Mouse (Mus musculus): Measurements from ENCODE around the gene Apol7a. TPM values are rescaled to one million over a fixed set of nuclear protein-coding genes. Genes with fewer than 3 reads are reported as not detected.
"Not testable (repeated sequence)": the region's sequence is repeated elsewhere in the genome, so short reads cannot be mapped to it uniquely, and the experiment has no call there.

Apol7a gene
- under 1 TPM; 0.48 to 0.68 TPM for total RNA-seq (2021)
- long read RNA-seq, experiment 1: 0 reads
- long read RNA-seq, experiment 2: 0 reads

DNA sequence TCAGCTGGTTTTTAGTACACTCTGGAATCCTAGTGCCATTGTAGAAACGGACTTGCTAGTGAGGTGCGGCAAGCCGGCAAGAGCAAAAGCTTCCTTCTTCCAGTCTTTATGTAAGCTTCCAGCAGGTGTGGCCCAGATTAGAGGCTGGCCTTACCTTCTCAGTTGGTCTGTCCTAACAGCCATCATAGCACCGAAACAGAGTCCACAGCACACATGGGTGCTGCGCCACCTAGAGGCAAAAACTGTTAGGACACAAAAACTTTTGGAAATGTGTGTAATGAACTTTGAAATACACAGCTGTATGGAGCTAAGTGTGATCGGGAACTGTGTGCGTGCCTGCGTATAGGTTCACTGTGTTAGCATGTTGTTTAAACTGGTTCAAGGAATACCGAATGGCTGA, at the start of gene Apol7a:
Apol7a (minus strand) TSS at position 84 of the 400 bp plus-strand sequence.
- intact Hi-C loops (cut with DNase I): not testable (repeated sequence)
- DNase-seq (ENCODE audit: low spot score in 2 of 2): peak; percentile 43 to 78

GRCm38 (mm10) chr15:77447392-77447791, 48.5 kb upstream of the Apol7a start, which contains the start of gene Apol7b:
TSS of gene Apol7b (minus strand) at chr15:77447492.
- intact Hi-C loops (cut with DNase I); DNase-seq (ENCODE audit: low spot score in 2 of 2): not testable (repeated sequence)

DNA sequence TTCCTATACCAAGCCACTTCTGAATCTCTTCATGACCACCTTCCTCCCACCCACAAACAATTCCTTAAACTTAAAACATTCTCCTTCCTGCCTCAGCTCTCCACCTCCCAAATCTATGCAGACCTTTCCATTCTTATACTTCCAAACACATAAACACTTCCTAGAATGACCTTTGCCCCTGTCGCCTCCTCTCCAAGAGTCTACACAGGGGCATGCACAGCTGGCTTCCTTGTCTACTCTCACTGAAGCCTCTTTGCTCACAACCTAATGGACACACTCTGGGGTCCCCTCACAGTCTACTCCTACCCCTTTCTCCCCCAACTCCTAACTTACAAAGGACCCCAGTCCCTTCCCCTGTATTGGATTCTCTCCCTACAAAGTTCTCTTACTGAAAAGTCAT, 46.8 kb upstream of the Apol7a start:
- DNase-seq (ENCODE audit: low spot score in 2 of 2); intact Hi-C loops (cut with DNase I): not testable (repeated sequence)

GRCm38 (mm10) chr15:77444746-77445145, 45.8 kb upstream of the Apol7a start:
- intact Hi-C loops (cut with DNase I): not testable (repeated sequence)
- DNase-seq (ENCODE audit: low spot score in 2 of 2): peak; percentile 64 to 89

DNA sequence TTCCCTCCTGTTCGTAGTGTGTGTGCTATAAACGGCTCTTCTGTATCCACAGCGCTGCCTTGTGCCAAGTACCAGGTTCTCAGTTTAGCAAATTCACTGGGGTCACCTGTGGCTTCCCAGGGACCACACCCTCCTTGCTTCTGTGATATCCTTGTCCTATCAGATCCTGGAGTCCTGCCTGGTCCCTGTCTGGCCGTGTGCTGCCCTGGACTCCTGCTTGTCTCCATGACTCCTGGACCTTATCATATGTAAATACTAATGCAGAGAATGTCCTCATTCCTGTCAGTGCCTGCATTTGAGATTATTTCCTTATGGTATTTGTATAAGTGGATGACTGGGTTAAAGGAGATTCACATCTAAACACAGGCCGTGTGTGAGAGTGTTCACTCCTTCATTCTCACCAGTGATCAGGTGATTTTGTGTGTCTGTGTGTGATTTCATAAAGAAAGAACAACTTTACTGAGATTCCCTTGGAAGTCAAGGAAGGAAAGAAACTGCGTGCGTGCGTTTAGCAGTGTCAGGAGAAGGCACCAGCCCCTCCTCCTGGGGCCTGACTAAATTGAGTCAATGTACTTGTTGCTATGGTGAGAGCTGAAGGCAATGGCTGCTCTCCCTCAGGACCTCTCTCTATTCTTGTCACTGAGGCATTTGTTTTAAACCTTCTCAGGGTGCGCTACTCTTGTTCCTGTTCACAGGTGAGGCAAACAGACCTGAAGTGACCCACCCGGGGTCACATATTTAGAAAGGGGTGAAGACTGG, 30.0 kb upstream of the Apol7a start:
- not testable (repeated sequence) for DNase-seq (ENCODE audit: low spot score in 2 of 2)
- intact Hi-C loops (cut with DNase I): loop anchor here (5.0 kb wide), 1 partner anchor 288 kb away; no protein-coding TSS in a partner anchor

GRCm38 (mm10) chr15:77422925-77423324, 24.0 kb upstream of the Apol7a start:
- DNase-seq (ENCODE audit: low spot score in 2 of 2); intact Hi-C loops (cut with DNase I): not testable (repeated sequence)

DNA sequence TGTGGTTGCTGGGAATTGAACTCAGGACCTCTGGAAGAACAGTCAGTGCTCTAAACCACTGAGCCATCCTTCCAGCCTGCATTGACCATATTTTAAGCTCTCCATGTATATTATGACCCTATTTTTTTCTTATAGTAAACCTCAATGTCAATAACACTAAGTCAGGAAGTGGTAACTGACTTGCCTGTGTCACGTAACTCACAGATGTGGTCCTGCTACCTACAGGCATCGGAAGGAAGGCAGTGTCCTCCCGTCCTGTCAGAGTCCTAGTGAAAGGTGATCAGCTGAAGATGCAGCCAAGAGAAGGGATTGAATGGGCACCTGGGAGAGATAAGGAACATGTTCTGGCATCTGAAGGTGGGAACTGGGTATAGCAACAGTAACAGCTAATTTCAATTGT, 20.7 kb upstream of the Apol7a start:
- intact Hi-C loops (cut with DNase I); DNase-seq (ENCODE audit: low spot score in 2 of 2): not testable (repeated sequence)

GRCm38 (mm10) chr15:77416655-77417333, 17.9 kb upstream of the Apol7a start:
- intact Hi-C loops (cut with DNase I); DNase-seq (ENCODE audit: low spot score in 2 of 2): not testable (repeated sequence)

DNA sequence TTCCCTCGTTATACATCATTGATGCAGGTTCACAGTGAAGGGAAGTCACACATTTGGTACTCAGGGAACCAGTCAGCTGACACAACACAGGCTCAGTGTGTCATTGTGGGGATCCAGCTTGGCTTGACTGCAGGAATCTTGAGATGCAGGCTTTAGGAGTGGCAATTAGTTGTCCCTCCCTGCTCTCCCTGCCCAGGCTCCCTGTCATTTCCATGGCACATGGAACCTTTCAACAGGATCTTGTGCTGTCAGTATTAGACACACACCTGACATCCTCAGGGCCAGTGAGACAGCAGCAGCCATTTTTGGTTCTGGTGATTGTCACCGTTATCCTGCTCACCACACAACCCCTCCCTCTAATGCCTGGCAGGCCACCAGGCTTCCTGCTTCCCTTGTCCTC, 16.7 kb upstream of the Apol7a start:
- intact Hi-C loops (cut with DNase I); DNase-seq (ENCODE audit: low spot score in 2 of 2): not testable (repeated sequence)

DNA sequence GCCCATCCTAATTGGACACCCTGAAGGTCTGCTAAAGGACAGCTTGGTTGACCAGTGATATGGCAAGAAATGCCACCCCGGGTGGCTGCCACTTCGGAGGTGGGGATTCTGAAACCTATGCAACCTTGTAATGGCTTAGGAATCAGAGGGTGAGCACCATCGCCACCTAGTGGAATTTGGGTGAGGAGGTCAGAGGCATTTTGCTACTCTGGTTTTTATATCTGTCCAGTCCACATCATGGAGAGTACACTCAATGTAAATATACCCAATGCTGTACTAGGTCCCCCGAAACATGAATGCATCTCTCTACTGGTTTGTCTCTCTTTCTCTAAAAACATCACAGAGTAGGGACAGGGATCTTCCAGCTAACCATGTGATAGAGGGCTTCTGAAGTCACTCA, 13.8 kb upstream of the Apol7a start:
- intact Hi-C loops (cut with DNase I); DNase-seq (ENCODE audit: low spot score in 2 of 2): not testable (repeated sequence)

DNA sequence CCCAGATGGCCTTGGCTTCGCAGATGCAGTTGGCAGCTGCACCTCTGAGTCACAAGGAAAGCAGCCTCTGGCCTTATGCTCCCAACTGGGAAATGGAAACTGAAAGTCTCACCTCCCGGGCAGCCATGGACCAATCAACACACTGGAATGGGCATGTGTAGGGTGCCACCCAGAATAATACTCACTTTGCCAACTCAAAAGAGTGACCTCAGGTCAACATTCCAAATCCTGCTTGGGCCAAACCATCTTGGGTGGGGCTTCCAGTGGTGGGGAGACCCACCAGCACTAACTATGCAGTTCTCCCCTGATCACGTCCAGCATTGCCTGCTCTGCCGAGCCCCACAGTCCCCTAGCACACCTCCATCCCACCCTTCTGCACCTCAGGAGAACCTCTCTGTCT, 12.1 kb upstream of the Apol7a start, which contains the start of gene Apol9a:
Apol9a (minus strand) TSS at position 101 of the 400 bp plus-strand sequence.
- intact Hi-C loops (cut with DNase I); DNase-seq (ENCODE audit: low spot score in 2 of 2): not testable (repeated sequence)

DNA sequence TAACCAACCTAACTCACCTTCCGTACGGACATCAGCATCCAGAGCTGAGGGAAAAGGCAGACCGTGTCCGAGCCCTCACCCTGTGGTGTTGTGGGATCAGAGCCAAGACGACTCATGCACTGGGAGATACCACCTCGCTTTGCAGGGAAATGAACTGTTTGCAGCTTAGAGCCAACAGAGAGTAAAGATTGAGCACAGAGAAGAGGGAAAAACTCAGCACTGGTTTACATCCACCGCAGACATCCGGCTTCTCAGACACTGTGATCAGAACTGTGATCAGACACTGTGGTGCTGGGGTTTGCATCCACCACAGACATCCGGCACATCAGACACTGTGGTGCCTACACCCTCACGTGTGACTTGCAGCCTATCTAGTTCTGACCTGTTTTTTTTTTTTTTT, 7.5 kb upstream of the Apol7a start:
- intact Hi-C loops (cut with DNase I): not testable (repeated sequence)
- DNase-seq (ENCODE audit: low spot score in 2 of 2): peak; percentile 3 to 46

DNA sequence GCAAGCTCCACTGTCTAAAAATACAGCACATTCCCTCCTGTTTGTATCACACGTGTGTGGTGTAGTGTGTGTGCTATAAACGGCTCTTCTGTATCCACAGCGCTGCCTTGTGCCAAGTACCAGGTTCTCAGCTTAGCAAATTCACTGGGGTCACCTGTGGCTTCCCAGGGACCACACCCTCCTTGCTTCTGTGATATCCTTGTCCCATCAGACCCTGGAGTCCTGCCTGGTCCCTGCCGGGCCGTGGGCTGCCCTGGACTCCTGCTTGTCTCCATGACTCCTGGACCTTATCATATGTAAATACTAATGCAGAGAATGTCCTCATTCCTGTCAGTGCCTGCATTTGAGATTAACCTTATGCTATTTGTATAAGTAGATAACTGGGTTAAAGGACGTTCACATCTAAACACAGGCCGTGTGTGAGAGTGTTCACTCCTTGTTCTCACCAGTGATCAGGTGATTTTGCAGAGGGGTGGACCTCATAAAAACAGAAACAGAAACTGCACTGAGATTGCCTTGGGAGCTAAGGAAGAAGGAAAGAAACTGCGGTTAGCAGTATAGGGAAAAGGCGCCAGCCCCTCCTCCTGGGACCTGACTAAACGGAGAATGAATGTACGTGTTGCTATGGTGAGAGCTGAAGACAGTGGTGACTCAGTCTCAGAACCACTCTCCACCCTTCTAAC, 1.3 kb downstream of the Apol7a start:
- DNase-seq (ENCODE audit: low spot score in 2 of 2): peak; percentile 39 to 61
- intact Hi-C loops (cut with DNase I): not testable (repeated sequence)

- intact Hi-C loops (cut with DNase I): not testable (repeated sequence)
Observed at GRCm38 (mm10) chr15:77393832-77394231, 5.1 kb downstream of the Apol7a start.

GRCm38 (mm10) chr15:77387462-77387861, 11.4 kb downstream of the Apol7a start:
- DNase-seq (ENCODE audit: low spot score in 2 of 2): no peak
- intact Hi-C loops (cut with DNase I): no loop called here

More at GRCm38 (mm10) chr15:77393832-77394231, 5.1 kb downstream of the Apol7a start:
- DNase-seq (ENCODE audit: low spot score in 2 of 2): not testable (repeated sequence)

GRCm38 (mm10) chr15:77384340-77385030, 14.4 kb downstream of the Apol7a start:
- intact Hi-C loops (cut with DNase I): no loop called here
- DNase-seq (ENCODE audit: low spot score in 2 of 2): no peak

DNA sequence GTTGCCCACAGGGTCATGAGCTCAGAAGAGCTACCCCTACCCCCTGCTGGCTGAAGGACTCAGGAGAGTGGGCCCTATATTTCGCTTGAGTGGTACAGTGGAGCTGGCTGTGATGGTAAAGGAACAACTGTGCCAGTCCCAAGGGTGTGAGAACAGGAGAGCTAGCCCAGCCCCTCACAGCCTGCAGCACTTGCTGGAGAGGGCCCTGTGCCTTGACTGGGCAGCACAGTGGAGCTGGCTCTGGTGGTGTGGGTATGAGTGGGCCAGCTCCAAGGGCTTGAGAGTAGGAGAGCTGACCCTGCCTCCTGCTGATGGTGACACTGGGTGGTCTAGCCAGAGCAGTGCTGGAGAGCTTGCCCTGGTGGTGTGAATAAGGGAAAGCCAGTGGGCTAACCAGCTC, 16.0 kb downstream of the Apol7a start:
- DNase-seq (ENCODE audit: low spot score in 2 of 2): no peak
- intact Hi-C loops (cut with DNase I): no loop called here

DNA sequence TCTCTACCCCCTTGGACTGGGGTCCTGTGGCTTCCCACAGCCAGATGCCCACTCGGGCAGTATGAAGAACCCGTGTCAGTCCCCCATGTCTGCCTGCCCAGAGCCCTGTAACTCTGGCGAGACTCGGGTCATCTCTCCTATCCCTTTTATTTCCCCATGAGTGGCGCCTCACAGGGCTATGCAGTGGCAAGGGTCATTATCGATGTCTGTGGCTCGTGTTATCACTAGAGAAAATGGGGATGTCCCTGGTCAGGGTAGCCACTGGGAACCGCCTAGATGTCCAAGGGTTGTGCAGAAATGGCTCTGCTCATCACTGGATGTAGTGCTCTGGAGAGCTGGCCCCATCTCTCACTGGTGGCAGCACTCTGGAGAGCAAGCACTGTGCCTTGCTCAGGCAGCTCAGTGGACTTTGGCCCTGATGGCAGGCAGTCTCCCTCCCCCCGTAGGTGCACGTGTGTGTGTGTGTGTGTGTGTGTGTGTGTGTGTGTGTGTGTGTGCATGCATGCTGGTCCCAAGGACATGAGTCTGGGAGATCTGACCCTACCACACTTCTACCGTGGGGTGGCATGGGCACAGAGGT, 16.5 kb downstream of the Apol7a start:
- intact Hi-C loops (cut with DNase I): no loop called here
- DNase-seq (ENCODE audit: low spot score in 2 of 2): no peak

- DNase-seq (ENCODE audit: low spot score in 2 of 2): no peak
- intact Hi-C loops (cut with DNase I): no loop called here
Observed at GRCm38 (mm10) chr15:77381481-77381880, 17.4 kb downstream of the Apol7a start.

All from left cerebral cortex, postnatal 14 days (tissue).